Mouse (Mus musculus): ENCODE data around the gene Srr. TPM values are rescaled to one million over a fixed set of nuclear protein-coding genes. Genes with fewer than 3 reads are reported as not detected.

Gene Srr
- total and polyA plus RNA-seq, 3 experiments, result 5.2 to 6.8 TPM; not detected in 1

DNA sequence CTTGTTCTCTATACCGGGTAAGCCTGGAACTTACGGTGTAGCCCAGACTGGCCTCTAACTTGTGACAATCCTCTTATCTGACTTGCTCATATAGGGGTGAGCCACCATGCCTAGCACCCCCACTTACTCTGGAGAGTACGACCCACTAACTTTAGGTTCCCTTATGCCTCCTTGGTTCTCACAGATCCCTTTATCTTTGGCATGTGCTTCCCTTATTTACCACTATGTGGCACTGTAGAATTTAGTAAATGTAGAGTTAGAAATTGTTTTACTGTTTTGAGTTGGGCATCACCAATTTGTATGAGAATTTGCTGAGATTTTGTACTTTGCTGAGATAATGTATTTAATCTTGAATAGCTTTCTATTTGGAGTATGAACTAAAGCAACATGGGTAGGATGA is 20.6 kb upstream of the Srr start (continued):
- TF ChIP-seq RCOR1 (IDR thresholded peaks at IDR 0.05; ENCODE audit: low read depth, low read length) (0 out of 2 replicates have a peak, but pooled peaks have one; percentile 41), GATA1 (IDR thresholded peaks at IDR 0.05; ENCODE audit: low read depth, low read length) (0 out of 2 replicates have a peak, but pooled peaks have one; percentile 9), EP300 (IDR thresholded peaks at IDR 0.05; ENCODE audit: low read depth in 1 of 2, low read length in 2 of 2) (no peak), NELFE (IDR thresholded peaks at IDR 0.05; ENCODE audit: low read depth, low read length) (no peak), ETS1 (IDR thresholded peaks at IDR 0.05; ENCODE audit: low read depth, low read length) (no peak), MAX (IDR thresholded peaks at IDR 0.05; ENCODE audit: low read length) (0 out of 2 replicates have a peak, but pooled peaks have one; percentile 23), POLR2AphosphoS5 (IDR thresholded peaks at IDR 0.05; ENCODE audit: borderline replicate concordance, low read depth, low read length) (no peak), HCFC1 (IDR thresholded peaks at IDR 0.05; ENCODE audit: low read depth, low read length) (no peak), USF1 (IDR thresholded peaks at IDR 0.05; ENCODE audit: low read depth, low read length) (no peak), NRF1 (IDR thresholded peaks at IDR 0.05; ENCODE audit: insufficient read depth, low read depth, low read length, poor library complexity, severe bottlenecking) (no peak), CHD2 (IDR thresholded peaks at IDR 0.05; ENCODE audit: low read length) (no peak), MAFK (IDR thresholded peaks at IDR 0.05; ENCODE audit: borderline replicate concordance, low read depth, low read length) (no peak), ZKSCAN1 (IDR thresholded peaks at IDR 0.05; ENCODE audit: low read depth, low read length) (no peak), JUND (IDR thresholded peaks at IDR 0.05; ENCODE audit: low read depth, low read length) (0 out of 2 replicates have a peak, but pooled peaks have one; percentile 28), SMC3 (IDR thresholded peaks at IDR 0.05; ENCODE audit: low read depth, low read length) (peak; percentile 88), POLR2AphosphoS2 (IDR thresholded peaks at IDR 0.05; ENCODE audit: low read length) (no peak), USF2 (IDR thresholded peaks at IDR 0.05; ENCODE audit: borderline replicate concordance in 1 of 2, insufficient read depth in 1 of 2, low read depth in 1 of 2, low read length in 2 of 2) (no peak), GABPA (IDR thresholded peaks at IDR 0.05; ENCODE audit: low read depth, low read length) (no peak), ELF1 (IDR thresholded peaks at IDR 0.05; ENCODE audit: low read depth, low read length) (no peak), ZC3H11A (IDR thresholded peaks at IDR 0.05; ENCODE audit: low read depth, low read length) (peak; percentile 77), MXI1 (IDR thresholded peaks at IDR 0.05; ENCODE audit: low read depth, low read length) (no peak)

DNA sequence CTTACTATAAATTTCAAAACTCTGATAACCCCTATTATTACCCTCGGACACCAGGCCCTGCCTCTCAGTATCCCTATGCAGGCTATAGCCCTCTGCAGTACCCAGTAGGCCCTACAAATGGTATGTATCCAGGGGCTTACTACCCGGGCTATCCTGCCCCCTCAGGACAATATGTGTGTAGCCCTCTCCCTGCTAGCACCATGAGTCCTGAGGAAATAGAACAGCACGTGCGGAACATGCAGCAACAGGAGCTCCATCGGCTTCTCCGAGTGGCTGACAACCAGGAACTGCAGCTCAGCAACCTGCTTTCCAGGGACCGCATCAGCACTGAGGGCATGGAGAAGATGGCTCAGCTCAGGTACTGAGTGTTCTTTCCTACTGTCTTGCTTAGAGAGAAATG is 4.6 kb upstream of the Srr start:
- Histone ChIP-seq H3K36me3 (ENCODE audit: control insufficient read depth in 1 of 2, insufficient read depth in 2 of 2, low read length in 2 of 2) (peaks cover 16 to 19% of the 10 kb centered on the region in 2 experiments), H3K27ac (ENCODE audit: control insufficient read depth, low read depth, low read length) (no peak overlapping the region)
- no peak for TF ChIP-seq BHLHE40 (IDR thresholded peaks at IDR 0.05; ENCODE audit: borderline replicate concordance, low read depth, low read length)
- no peak for TF ChIP-seq ZMIZ1 (IDR thresholded peaks at IDR 0.05; ENCODE audit: low read depth, low read length)
- TF ChIP-seq TBP (IDR thresholded peaks at IDR 0.05; ENCODE audit: low read depth, low read length), result no peak
- TF ChIP-seq MAZ (IDR thresholded peaks at IDR 0.05; ENCODE audit: low read depth, low read length), result no peak
- TF ChIP-seq MEF2A (IDR thresholded peaks at IDR 0.05; ENCODE audit: extremely low read depth, insufficient replicate concordance, low read depth, low read length, poor library complexity, severe bottlenecking), result no peak
- no peak for TF ChIP-seq ZC3H11A (IDR thresholded peaks at IDR 0.05; ENCODE audit: low read depth, low read length)
- no peak for TF ChIP-seq RAD21 (IDR thresholded peaks at IDR 0.05; ENCODE audit: low read depth, low read length)

More for the DNA sequence above, 4.6 kb upstream of the Srr start:
- peaks cover 30% of the 10 kb centered on the region for H3K79me2 ChIP-seq (ENCODE audit: control insufficient read depth, insufficient read depth, low read length, poor library complexity)
- peaks cover 7 to 12% of the 10 kb centered on the region in 2 experiments for H3K4me1 ChIP-seq (ENCODE audit: control insufficient read depth in 1 of 2, insufficient read depth in 2 of 2, low read length in 2 of 2)
- H3K9ac ChIP-seq (ENCODE audit: control insufficient read depth, low read depth, low read length, poor library complexity, severe bottlenecking), result no peak overlapping the region
- H3K27me3 ChIP-seq (ENCODE audit: control insufficient read depth in 1 of 2, insufficient read depth in 2 of 2, low read length in 2 of 2), result no peaks in the 10 kb centered on the region
- H3K4me3 ChIP-seq (ENCODE audit: control insufficient read depth in 1 of 2, insufficient read depth in 1 of 2, low read depth in 2 of 2, low read length in 2 of 2), result no peak overlapping the region
- H3K9me3 ChIP-seq (replicated peaks; ENCODE audit: insufficient read depth, low read length), result no peaks in the 10 kb centered on the region
- DNase-seq (ENCODE audit: low read depth, low spot score), result no peak
